Mouse (Mus musculus): ENCODE measurements around the gene Zbtb20. TPM values are rescaled to one million over a fixed set of nuclear protein-coding genes. Genes with fewer than 3 reads are reported as not detected.

The Zbtb20 gene
- polyA plus RNA-seq, 1 experiment, result 5.9 TPM

DNA sequence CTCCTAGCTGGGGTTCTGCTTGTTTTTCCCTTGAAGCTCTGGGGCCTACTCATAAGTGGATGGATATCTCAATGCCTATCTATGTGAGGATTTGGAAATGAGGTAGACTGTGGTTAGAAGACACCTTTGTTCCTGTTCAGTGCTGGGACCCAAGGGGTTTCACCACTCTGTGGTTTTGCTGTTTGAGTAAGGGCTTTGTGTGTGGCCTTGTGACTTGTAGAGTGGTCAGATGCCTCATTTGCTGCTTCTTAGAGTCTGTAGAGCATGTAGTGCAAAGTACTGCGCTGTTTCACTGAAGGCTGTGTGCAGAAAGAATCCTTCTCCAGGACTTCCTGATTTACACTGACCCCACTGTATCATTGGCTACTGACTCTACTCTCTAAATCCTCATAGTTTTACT, 314.7 kb downstream of the Zbtb20 start:
- TF ChIP-seq CTCF (IDR thresholded peaks at IDR 0.05; ENCODE audit: control insufficient read depth, insufficient read depth, insufficient replicate concordance, low read depth, low read length) (no peak), POLR2A (IDR thresholded peaks at IDR 0.05; ENCODE audit: control insufficient read depth, low read depth, low read length) (no peak)
- Histone ChIP-seq H3K36me3 (ENCODE audit: control insufficient read depth, insufficient read depth, low read length) (no peaks in the 10 kb centered on the region), H3K4me1 (ENCODE audit: control insufficient read depth, insufficient read depth, low read length) (no peaks in the 10 kb centered on the region), H3K4me3 (ENCODE audit: control insufficient read depth, low read depth, low read length) (no peak overlapping the region), H3K27me3 (ENCODE audit: control insufficient read depth, insufficient read depth, low read length) (no peaks in the 10 kb centered on the region), H3K27ac (ENCODE audit: control insufficient read depth, insufficient read depth, low read depth, low read length) (no peak overlapping the region)

DNA sequence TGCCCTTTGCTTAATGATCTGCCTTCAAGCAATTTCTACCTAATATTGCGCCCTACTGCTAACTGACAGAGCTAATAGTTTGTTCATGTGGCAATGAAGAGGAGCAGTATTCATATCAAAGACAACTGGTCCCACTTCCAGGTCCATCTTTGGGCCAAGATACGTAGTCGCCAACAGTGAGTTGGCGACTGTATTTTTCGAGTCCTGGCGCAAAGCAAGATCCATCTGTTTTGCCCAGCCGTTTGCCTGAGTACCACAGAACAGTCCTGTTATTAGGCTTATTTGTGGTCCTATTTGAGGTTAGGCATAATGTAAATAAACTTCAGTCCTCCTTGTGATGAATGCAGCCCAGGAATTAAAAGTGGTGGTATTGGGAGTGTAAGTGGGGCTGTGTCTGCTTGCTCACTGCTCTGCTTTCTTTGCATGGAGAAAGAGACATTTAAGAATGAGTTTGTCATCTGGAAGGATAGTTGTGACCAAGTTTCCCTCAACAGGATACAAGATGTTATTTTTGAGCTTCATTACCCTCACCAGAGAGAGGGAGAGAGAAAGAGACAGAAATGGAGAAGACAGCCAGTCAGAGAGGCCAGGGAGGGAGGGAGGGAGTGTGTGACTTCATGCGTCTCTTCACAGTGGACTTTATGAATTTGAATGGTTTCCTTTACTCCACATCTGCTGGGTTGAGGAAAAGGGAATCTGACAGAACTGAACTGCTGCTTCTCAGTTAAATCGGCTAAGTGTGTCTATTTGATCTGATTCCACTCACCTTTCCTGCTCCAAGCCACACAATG, 315.6 kb downstream of the Zbtb20 start:
- Histone ChIP-seq H3K4me3 (ENCODE audit: control insufficient read depth, low read depth, low read length) (no peak overlapping the region), H3K36me3 (ENCODE audit: control insufficient read depth, insufficient read depth, low read length) (no peaks in the 10 kb centered on the region), H3K4me1 (ENCODE audit: control insufficient read depth, insufficient read depth, low read length) (no peaks in the 10 kb centered on the region), H3K27ac (ENCODE audit: control insufficient read depth, insufficient read depth, low read depth, low read length) (no peak overlapping the region), H3K27me3 (ENCODE audit: control insufficient read depth, insufficient read depth, low read length) (no peaks in the 10 kb centered on the region)
- TF ChIP-seq POLR2A (IDR thresholded peaks at IDR 0.05; ENCODE audit: control insufficient read depth, low read depth, low read length) (no peak), CTCF (IDR thresholded peaks at IDR 0.05; ENCODE audit: control insufficient read depth, insufficient read depth, insufficient replicate concordance, low read depth, low read length) (no peak)

DNA sequence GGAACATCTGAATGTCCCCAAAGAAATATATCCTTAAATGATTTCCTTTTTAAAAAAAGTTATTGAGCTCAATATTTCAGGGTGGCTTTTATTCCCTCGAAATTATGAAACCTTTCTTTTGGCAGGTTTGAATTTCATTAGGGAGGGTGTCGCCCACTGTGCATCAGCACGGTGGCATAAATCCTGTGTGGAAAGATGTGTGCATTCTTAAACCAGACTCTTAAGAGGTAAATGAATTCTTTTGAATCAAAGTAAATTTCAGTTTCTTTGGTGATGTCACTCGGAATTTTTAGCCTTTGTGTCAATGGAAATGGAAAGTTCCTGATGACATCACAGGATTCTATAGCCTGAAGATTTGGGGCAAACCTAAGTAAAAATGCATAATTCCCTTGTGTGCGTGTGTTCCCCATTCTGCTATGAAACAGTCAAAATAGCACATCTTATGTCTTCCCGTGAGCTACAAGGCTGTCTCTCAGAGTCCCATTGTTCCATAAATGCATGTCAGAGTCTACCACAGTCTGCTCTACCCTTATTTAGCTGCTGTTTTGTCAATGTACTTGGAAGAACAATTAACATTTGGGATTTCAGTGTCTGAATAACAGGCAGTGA, 318.1 kb downstream of the Zbtb20 start:
- TF ChIP-seq CTCF (IDR thresholded peaks at IDR 0.05; ENCODE audit: control insufficient read depth, insufficient read depth, insufficient replicate concordance, low read depth, low read length), result no peak
- TF ChIP-seq POLR2A (IDR thresholded peaks at IDR 0.05; ENCODE audit: control insufficient read depth, low read depth, low read length), result no peak
- no peaks in the 10 kb centered on the region for H3K36me3 ChIP-seq (ENCODE audit: control insufficient read depth, insufficient read depth, low read length)
- H3K4me3 ChIP-seq (ENCODE audit: control insufficient read depth, low read depth, low read length), result no peak overlapping the region
- H3K27me3 ChIP-seq (ENCODE audit: control insufficient read depth, insufficient read depth, low read length), result no peaks in the 10 kb centered on the region
- H3K27ac ChIP-seq (ENCODE audit: control insufficient read depth, insufficient read depth, low read depth, low read length), result no peak overlapping the region
- H3K4me1 ChIP-seq (ENCODE audit: control insufficient read depth, insufficient read depth, low read length), result no peaks in the 10 kb centered on the region

DNA sequence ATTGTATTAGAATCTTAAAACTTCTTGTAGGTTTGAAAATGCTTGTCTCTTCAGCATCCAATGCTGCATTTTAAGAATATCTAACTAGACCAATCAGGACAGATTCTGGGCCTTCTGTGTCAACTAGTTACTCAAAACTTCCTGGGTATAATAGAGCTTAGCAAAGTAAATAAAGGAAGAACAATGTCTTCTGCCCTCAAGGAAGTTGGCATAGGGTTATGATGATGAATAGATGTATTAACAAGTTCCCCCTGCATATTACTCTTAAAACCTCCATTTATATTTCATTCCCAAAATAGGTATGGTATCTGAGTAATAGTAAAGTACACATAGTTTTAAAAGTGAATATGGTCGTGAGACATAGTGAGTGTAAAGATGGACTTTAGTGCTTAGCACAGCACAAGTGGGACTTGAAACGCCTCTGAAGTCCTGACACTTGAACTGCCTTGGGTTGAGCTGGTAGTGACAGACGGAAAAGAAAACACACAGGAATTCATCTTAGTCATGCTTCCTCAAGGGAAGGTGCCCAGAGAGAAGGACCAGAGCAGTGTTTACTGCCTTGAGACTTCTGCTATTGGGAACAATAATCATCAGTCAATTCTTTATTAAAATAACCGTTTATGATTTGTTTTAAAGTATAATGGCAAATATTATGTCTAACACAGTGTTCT, 341.8 kb downstream of the Zbtb20 start:
- Histone ChIP-seq H3K4me3 (ENCODE audit: control insufficient read depth, low read depth, low read length) (no peak overlapping the region), H3K27ac (ENCODE audit: control insufficient read depth, insufficient read depth, low read depth, low read length) (no peak overlapping the region), H3K4me1 (ENCODE audit: control insufficient read depth, insufficient read depth, low read length) (no peaks in the 10 kb centered on the region), H3K27me3 (ENCODE audit: control insufficient read depth, insufficient read depth, low read length) (no peaks in the 10 kb centered on the region), H3K36me3 (ENCODE audit: control insufficient read depth, insufficient read depth, low read length) (no peaks in the 10 kb centered on the region)
- TF ChIP-seq POLR2A (IDR thresholded peaks at IDR 0.05; ENCODE audit: control insufficient read depth, low read depth, low read length) (no peak), CTCF (IDR thresholded peaks at IDR 0.05; ENCODE audit: control insufficient read depth, insufficient read depth, insufficient replicate concordance, low read depth, low read length) (no peak)

DNA sequence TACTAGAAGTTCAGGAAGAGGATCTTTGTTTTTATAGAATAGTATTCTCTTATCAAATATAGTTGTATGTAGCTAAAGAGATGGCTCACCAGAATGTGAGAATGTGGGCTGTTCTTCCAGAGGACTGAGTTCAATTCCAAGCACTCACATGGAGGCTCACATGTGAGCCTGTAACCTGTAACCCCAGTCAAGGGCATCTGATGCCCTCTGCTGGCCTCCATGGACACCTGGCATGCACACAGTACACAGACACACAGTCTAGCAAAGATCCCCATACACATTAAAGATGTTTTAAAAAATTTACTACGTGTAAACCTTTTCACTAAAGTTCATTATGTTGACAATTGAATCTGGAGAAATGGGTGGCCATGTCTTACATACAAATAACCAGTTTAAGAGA, 343.7 kb downstream of the Zbtb20 start:
- Histone ChIP-seq H3K27ac (ENCODE audit: control insufficient read depth, insufficient read depth, low read depth, low read length) (no peak overlapping the region), H3K36me3 (ENCODE audit: control insufficient read depth, insufficient read depth, low read length) (no peaks in the 10 kb centered on the region), H3K4me1 (ENCODE audit: control insufficient read depth, insufficient read depth, low read length) (no peaks in the 10 kb centered on the region), H3K4me3 (ENCODE audit: control insufficient read depth, low read depth, low read length) (no peak overlapping the region), H3K27me3 (ENCODE audit: control insufficient read depth, insufficient read depth, low read length) (no peaks in the 10 kb centered on the region)
- no peak for TF ChIP-seq CTCF (IDR thresholded peaks at IDR 0.05; ENCODE audit: control insufficient read depth, insufficient read depth, insufficient replicate concordance, low read depth, low read length)
- no peak for TF ChIP-seq POLR2A (IDR thresholded peaks at IDR 0.05; ENCODE audit: control insufficient read depth, low read depth, low read length)

DNA sequence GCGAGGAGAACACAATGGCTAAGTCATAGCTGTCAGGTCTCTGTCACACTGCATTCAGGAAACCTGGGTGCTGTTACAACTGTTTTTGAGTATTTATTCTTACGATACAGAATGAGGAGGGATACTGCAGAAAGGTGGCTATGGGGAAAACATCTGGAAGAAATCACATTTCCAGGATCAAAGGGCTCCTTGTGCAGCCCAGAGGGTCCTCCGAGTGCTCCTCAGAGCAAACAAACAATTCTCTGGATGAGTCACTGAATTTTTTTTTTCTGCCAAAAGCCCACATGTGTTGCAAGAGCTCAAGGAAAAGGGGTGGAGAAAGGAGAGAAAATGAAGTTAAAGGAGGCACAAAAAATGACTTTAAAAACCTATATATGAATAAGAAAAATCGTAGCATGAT, 345.6 kb downstream of the Zbtb20 start:
- H3K27ac ChIP-seq (ENCODE audit: control insufficient read depth, insufficient read depth, low read depth, low read length), result no peak overlapping the region
- H3K4me3 ChIP-seq (ENCODE audit: control insufficient read depth, low read depth, low read length), result no peak overlapping the region
- H3K4me1 ChIP-seq (ENCODE audit: control insufficient read depth, insufficient read depth, low read length), result no peaks in the 10 kb centered on the region
- H3K27me3 ChIP-seq (ENCODE audit: control insufficient read depth, insufficient read depth, low read length), result no peaks in the 10 kb centered on the region
- no peaks in the 10 kb centered on the region for H3K36me3 ChIP-seq (ENCODE audit: control insufficient read depth, insufficient read depth, low read length)
- no peak for TF ChIP-seq POLR2A (IDR thresholded peaks at IDR 0.05; ENCODE audit: control insufficient read depth, low read depth, low read length)
- TF ChIP-seq CTCF (IDR thresholded peaks at IDR 0.05; ENCODE audit: control insufficient read depth, insufficient read depth, insufficient replicate concordance, low read depth, low read length), result no peak

DNA sequence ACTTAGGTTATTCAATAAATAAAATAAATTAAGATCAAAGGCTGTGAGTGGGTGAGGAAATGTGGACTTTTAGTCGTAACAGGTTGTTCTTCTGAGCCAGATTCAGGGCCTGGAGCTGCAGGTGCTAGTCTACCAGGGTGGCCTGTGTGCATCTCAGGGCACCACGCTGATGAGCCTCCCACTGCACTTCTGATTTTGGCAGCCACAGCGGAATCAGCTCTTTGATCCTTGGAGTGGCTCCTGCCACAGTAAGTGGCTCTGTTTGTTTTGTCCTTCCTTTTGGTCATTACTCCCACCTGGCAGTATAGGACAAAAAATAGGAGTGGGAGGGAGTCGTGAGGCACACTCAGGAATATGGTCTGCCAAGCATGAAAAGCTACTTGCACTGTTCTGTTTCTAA, 354.6 kb downstream of the Zbtb20 start:
- H3K4me3 ChIP-seq (ENCODE audit: control insufficient read depth, low read depth, low read length), result no peak overlapping the region
- no peak for TF ChIP-seq CTCF (IDR thresholded peaks at IDR 0.05; ENCODE audit: control insufficient read depth, insufficient read depth, insufficient replicate concordance, low read depth, low read length)
- TF ChIP-seq POLR2A (IDR thresholded peaks at IDR 0.05; ENCODE audit: control insufficient read depth, low read depth, low read length), result no peak
- H3K4me1 ChIP-seq (ENCODE audit: control insufficient read depth, insufficient read depth, low read length), result no peaks in the 10 kb centered on the region
- no peaks in the 10 kb centered on the region for H3K36me3 ChIP-seq (ENCODE audit: control insufficient read depth, insufficient read depth, low read length)
- H3K27ac ChIP-seq (ENCODE audit: control insufficient read depth, insufficient read depth, low read depth, low read length), result no peak overlapping the region
- no peaks in the 10 kb centered on the region for H3K27me3 ChIP-seq (ENCODE audit: control insufficient read depth, insufficient read depth, low read length)
